Mouse (Mus musculus) hindbrain, embryonic 12.5 days (tissue): ENCODE measurements around the gene Bckdk. TPM values are rescaled to one million over a fixed set of nuclear protein-coding genes. Genes with fewer than 3 reads are reported as not detected.
A peak's percentile ranks its signal among the peaks of the same experiment; 100 is the strongest.
"Not testable (repeated sequence)": the region's sequence is repeated elsewhere in the genome, so short reads cannot be mapped to it uniquely, and the experiment has no call there.

Experiments
- ATAC-seq: fragments of 200-750 bp; cut with Nextera tagmentation; 2 replicates; pipeline ENCODE4 v1.8.0; 2017; ENCODE audit warnings: moderate TSS enrichment; ENCODE audit not compliant: low FRiP score
- H3K27ac ChIP-seq: fragments of 300-500 bp; sonication (generic); 2 replicates; pipeline ENCODE4 v1.5.1; 2016; ENCODE audit warnings: mild to moderate bottlenecking
- H3K27me3 ChIP-seq: fragments of 300-500 bp; sonication (generic); 2 replicates; pipeline ENCODE4 v1.6.1; 2016; ENCODE audit warnings: mild to moderate bottlenecking
- H3K36me3 ChIP-seq: fragments of 300-500 bp; sonication (generic); 2 replicates; pipeline ENCODE4 v1.6.1; 2016; ENCODE audit warnings: mild to moderate bottlenecking
- H3K4me1 ChIP-seq: fragments of 300-500 bp; sonication (generic); 2 replicates; pipeline ENCODE4 v1.6.1; 2016
- H3K4me2 ChIP-seq: fragments of 300-500 bp; sonication (generic); replicated peaks from 2 replicates; pipeline ENCODE4 v1.6.1; 2016; ENCODE audit warnings: mild to moderate bottlenecking
- H3K4me3 ChIP-seq: fragments of 300-500 bp; sonication (generic); 2 replicates; pipeline ENCODE4 v1.5.1; 2016; ENCODE audit warnings: mild to moderate bottlenecking
- H3K9ac ChIP-seq: fragments of 300-500 bp; sonication (generic); 2 replicates; pipeline ENCODE4 v1.6.1; 2016; ENCODE audit warnings: mild to moderate bottlenecking, moderate library complexity
- H3K9me3 ChIP-seq: fragments of 300-500 bp; sonication (generic); replicated peaks from 2 replicates; pipeline ENCODE4 v1.6.1; 2016; ENCODE audit warnings: mild to moderate bottlenecking
- WGBS: fragments of 180-500 bp; shearing (Covaris S2); methylation state at CpG from one replicate; pipeline ENCODE4 v1.1.7; 2016; 5-methylcytosine and 5-hydroxymethylcytosine counted together
- polyA plus RNA-seq: library from polyadenylated mRNA; unstranded; fragments of >200 nt; fragmentation: Nextera tagmentation; extraction: Ambion mirVana; gene quantifications from 2 replicates; pipeline ENCODE4 v1.2.1, GENCODE M21; 2016

The Bckdk gene
- polyA plus RNA-seq, 1 experiment from 2014 or later: 75.1 TPM

- under 1% methylated on average over 37 of the region's 38 CpGs for WGBS
- peak overlapping the region; percentile 87 for H3K4me2 ChIP-seq
- H3K27me3 ChIP-seq: peaks cover 4% of the 10 kb centered on the region
- H3K9me3 ChIP-seq: no peaks in the 10 kb centered on the region
- peak; percentile 62; the same call in 1 of the 2 replicates for ATAC-seq
- peak overlapping the region; percentile 72 for H3K27ac ChIP-seq
- peak overlapping the region; percentile 73 for H3K4me3 ChIP-seq
- peak overlapping the region; percentile 81 for H3K9ac ChIP-seq
- H3K36me3 ChIP-seq: no peaks in the 10 kb centered on the region
- peaks cover 29% of the 10 kb centered on the region for H3K4me1 ChIP-seq
Measured at GRCm38 (mm10) chr7:127935748-127936159, 31.9 kb downstream of the Bckdk start.

- Histone ChIP-seq H3K4me3 (peak overlapping the region; percentile 73), H3K4me1 (peaks cover 27% of the 10 kb centered on the region), H3K27ac (peak overlapping the region; percentile 72; the same call in 1 of the 2 replicates), H3K4me2 (peak overlapping the region; percentile 87), H3K36me3 (no peaks in the 10 kb centered on the region), H3K9ac (peak overlapping the region; percentile 81), H3K9me3 (no peaks in the 10 kb centered on the region), H3K27me3 (peaks cover 4% of the 10 kb centered on the region)
- 60% methylated on average over 18 of the region's 18 CpGs for WGBS
- ATAC-seq: peak; percentile 7; the same call in 1 of the 2 replicates
Measured at GRCm38 (mm10) chr7:127936216-127936884, 32.5 kb downstream of the Bckdk start.

GRCm38 (mm10) chr7:127942097-127942496 lies 38.2 kb downstream of the Bckdk start:
- ATAC-seq, H3K4me3 ChIP-seq, H3K4me1 ChIP-seq, H3K9ac ChIP-seq, H3K4me2 ChIP-seq, H3K36me3 ChIP-seq, H3K9me3 ChIP-seq, H3K27ac ChIP-seq: not testable (repeated sequence)
- H3K27me3 ChIP-seq: peaks cover 36% of the 10 kb centered on the region
- 53% methylated on average over 2 of the region's 2 CpGs for WGBS

GRCm38 (mm10) chr7:127944614-127945013 lies 40.7 kb downstream of the Bckdk start:
- H3K36me3 ChIP-seq: no peaks in the 10 kb centered on the region
- 11% methylated on average over 23 of the region's 23 CpGs for WGBS
- peaks cover 36% of the 10 kb centered on the region for H3K27me3 ChIP-seq
- no peak overlapping the region; the same call in 1 of the 2 replicates for H3K27ac ChIP-seq
- H3K9me3 ChIP-seq: no peaks in the 10 kb centered on the region
- H3K4me3 ChIP-seq: no peak overlapping the region
- no peaks in the 10 kb centered on the region for H3K4me1 ChIP-seq
- no peak overlapping the region for H3K9ac ChIP-seq
- ATAC-seq: no peak
- peak overlapping the region; percentile 31 for H3K4me2 ChIP-seq

DNA sequence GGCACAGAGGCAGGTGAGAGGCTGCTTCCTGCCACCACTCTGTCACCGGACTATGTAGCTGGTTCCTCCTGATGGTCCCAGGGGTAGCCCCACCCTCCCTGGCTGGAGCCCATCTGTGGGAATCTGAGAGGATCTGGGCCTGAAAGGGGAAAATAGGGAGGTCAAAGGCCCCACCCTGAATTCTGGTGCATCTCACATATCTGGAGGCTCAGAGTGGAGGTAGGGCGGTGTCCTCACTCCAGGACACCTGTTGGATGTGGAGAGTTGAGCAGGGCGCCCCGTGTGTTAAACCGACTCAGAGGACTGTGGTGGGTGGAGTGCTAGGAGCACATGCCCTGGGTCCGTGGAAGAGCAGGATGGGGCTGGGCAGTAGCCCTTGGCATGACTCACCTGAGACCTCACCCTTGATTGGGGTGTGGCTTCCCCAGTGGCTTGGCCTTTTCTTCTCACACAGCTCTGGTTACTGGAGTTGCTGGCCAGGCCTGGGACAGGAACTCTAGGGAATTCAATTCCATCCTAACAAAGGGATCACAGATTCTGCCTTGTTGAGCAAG lies 42.7 kb downstream of the Bckdk start, which contains the start of gene Prss36:
Gene Prss36, minus strand, starts transcription at position 256 of the 554 bp plus-strand sequence.
- Histone ChIP-seq H3K9ac (no peak within 1 kb of the TSS), H3K36me3 (no peaks in the 10 kb centered on the region), H3K27me3 (peaks cover 36% of the 10 kb centered on the region), H3K4me2 (no peak within 1 kb of the TSS), H3K4me1 (no peaks in the 10 kb centered on the region), H3K27ac (no peak within 1 kb of the TSS), H3K9me3 (no peaks in the 10 kb centered on the region), H3K4me3 (no peak within 1 kb of the TSS)
- 79% methylated on average over 6 of the region's 6 CpGs for WGBS
- no peak for ATAC-seq

DNA sequence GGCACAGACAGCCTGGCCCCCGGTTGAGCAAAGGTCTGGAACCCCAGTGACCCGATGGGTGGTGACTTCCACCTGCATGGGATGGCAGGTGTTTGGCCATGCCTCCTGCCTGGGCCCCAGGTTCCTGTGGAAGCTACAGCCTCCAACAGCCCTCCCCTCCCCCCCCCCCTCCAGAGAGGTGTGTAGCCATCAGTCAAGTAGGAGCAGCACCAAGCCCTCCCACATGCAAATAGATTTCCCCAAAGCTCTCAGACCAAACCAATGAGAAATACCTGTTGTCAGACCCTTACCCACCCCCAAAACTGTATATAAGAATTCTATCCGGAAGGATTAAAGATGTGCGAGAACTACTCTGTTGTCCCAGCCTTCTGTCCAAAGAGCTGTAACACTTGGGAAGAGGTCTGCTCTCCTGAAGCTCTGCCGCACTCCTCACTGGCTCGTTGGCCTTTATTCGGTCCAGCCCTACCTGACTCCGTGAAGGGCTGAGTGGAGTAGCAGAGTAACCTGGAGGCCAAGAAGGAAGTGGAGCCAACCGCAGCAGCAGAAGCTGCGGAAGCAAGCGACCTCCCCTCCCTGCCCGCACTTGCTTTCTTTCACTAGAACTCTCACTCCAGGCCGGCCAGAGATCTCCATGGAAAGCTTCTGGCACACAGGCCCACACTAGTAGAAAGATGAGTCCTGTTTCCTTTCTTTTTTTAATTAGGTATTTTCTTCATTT lies 49.1 kb downstream of the Bckdk start:
- Histone ChIP-seq H3K4me2 (no peak overlapping the region), H3K36me3 (no peaks in the 10 kb centered on the region), H3K27me3 (peaks cover 3% of the 10 kb centered on the region; the same call in 1 of the 2 replicates), H3K9me3 (no peaks in the 10 kb centered on the region), H3K27ac (no peak overlapping the region), H3K4me1 (no peaks in the 10 kb centered on the region), H3K4me3 (no peak overlapping the region), H3K9ac (no peak overlapping the region)
- no peak for ATAC-seq
- WGBS: 46% methylated on average over 13 of the region's 13 CpGs

GRCm38 (mm10) chr7:127959364-127959763 lies 55.5 kb downstream of the Bckdk start:
- no peaks in the 10 kb centered on the region; the same call in 1 of the 2 replicates for H3K27me3 ChIP-seq
- no peak for ATAC-seq
- 65% methylated on average over 5 of the region's 5 CpGs for WGBS

More at GRCm38 (mm10) chr7:127959364-127959763, 55.5 kb downstream of the Bckdk start:
- Histone ChIP-seq H3K27ac (no peak overlapping the region), H3K4me3 (no peak overlapping the region), H3K9me3 (no peaks in the 10 kb centered on the region), H3K36me3 (no peaks in the 10 kb centered on the region), H3K4me1 (no peaks in the 10 kb centered on the region), H3K4me2 (no peak overlapping the region), H3K9ac (no peak overlapping the region)

Other genes with a start within 250 kb of the Bckdk start
- 87.4 and 103 TPM in 2 replicates for gene Bcl7c, start 195.1 kb upstream of the Bckdk start, polyA plus RNA-seq
- gene Ctf1, start 191.3 kb upstream of the Bckdk start, polyA plus RNA-seq: 10.2 and 12.4 TPM in 2 replicates
- 0.21 TPM in 1 of 2 replicates, not detected in the other for gene Ctf2, start 171.9 kb upstream of the Bckdk start, polyA plus RNA-seq
- gene Fbxl19, start 159.5 kb upstream of the Bckdk start, polyA plus RNA-seq: 10.7 and 11.4 TPM in 2 replicates
- gene Orai3, start 134.3 kb upstream of the Bckdk start, polyA plus RNA-seq: 9.6 and 10.0 TPM in 2 replicates
- gene Setd1a, start 127.4 kb upstream of the Bckdk start, polyA plus RNA-seq: 19.8 and 23.4 TPM in 2 replicates
- not detected in 2 replicates for gene Gm49388, start 118.5 kb upstream of the Bckdk start, polyA plus RNA-seq
- gene Hsd3b7, start 103.5 kb upstream of the Bckdk start, polyA plus RNA-seq: 8.6 and 8.8 TPM in 2 replicates
- 28.1 and 32.1 TPM in 2 replicates for gene Stx4a, start 79.8 kb upstream of the Bckdk start, polyA plus RNA-seq
- gene Stx1b, start 79.5 kb upstream of the Bckdk start, polyA plus RNA-seq: 20.0 and 20.5 TPM in 2 replicates
- 19.7 and 20.9 TPM in 2 replicates for gene Zfp646, start 27.9 kb upstream of the Bckdk start, polyA plus RNA-seq
- 37.4 and 37.5 TPM in 2 replicates for gene Zfp668, start 27.3 kb upstream of the Bckdk start, polyA plus RNA-seq
- 0.77 and 0.98 TPM in 2 replicates for gene Prss53, start 13.1 kb upstream of the Bckdk start, polyA plus RNA-seq
- gene Gm21974, start 8.6 kb upstream of the Bckdk start, polyA plus RNA-seq: not detected in 2 replicates
- gene Vkorc1, start 8.5 kb upstream of the Bckdk start, polyA plus RNA-seq: 64.2 and 66.7 TPM in 2 replicates
- 49.6 and 50.9 TPM in 2 replicates for gene Kat8, start 8.4 kb downstream of the Bckdk start, polyA plus RNA-seq
- gene Prss8, start 26.0 kb downstream of the Bckdk start, polyA plus RNA-seq: 4.2 and 7.3 TPM in 2 replicates
- 10.4 and 12.0 TPM in 2 replicates for gene Prss36, start 42.6 kb downstream of the Bckdk start, polyA plus RNA-seq
- 502 and 538 TPM in 2 replicates for gene Fus, start 63.4 kb downstream of the Bckdk start, polyA plus RNA-seq
- 6.4 and 9.4 TPM in 2 replicates for gene Pycard, start 89.8 kb downstream of the Bckdk start, polyA plus RNA-seq
- 0.15 and 0.59 TPM in 2 replicates for gene Trim72, start 99.9 kb downstream of the Bckdk start, polyA plus RNA-seq
- gene Itgam, start 158.6 kb downstream of the Bckdk start, polyA plus RNA-seq: 0.83 and 0.97 TPM in 2 replicates
- gene Gm49368, start 158.6 kb downstream of the Bckdk start, polyA plus RNA-seq: not detected in 2 replicates
- 0.08 TPM in 1 of 2 replicates, not detected in the other for gene Itgax, start 225.5 kb downstream of the Bckdk start, polyA plus RNA-seq